Comparison of ENCODE assay signal across 22 mouse cellular contexts in genomic region chr14:120520843-120521242, GRCm38 (mm10). TPM values are rescaled to one million over a fixed set of nuclear protein-coding genes. Genes with fewer than 3 reads are reported as not detected.
DNase-seq lines count a peak whose midpoint lies in the region; ATAC-seq lines count a peak whose summit lies in the region.
"Had no signal": no experiment of that assay in that cellular context is flagged by ENCODE, and none has a peak within 500 bp of the region (broad histone marks: within the 10 kb centered on the region; RNA-seq: fewer than 3 reads in every experiment).

No protein-coding gene starts in this region.

- H3K27ac ChIP-seq in macrophage = peak overlapping the region; percentile 62
- H3K27ac ChIP-seq: embryonic facial prominence, embryonic 13.5 days; forebrain, embryonic 12.5 days; heart, embryonic 15.5 days; hindbrain, embryonic 13.5 days; midbrain, embryonic 12.5 days had no signal

- no peaks in the 10 kb centered on the region for H3K79me2 ChIP-seq in macrophage (ENCODE audit: inconsistent target)

- WGBS in macrophage (ENCODE audit: missing documents) = 3% methylated on average over 3 of the region's 3 CpGs

- no peaks in the 10 kb centered on the region for H3K36me3 ChIP-seq in macrophage (ENCODE audit: inconsistent target)
- H3K36me3 ChIP-seq: embryonic facial prominence, embryonic 13.5 days; forebrain, embryonic 12.5 days; heart, embryonic 15.5 days; hindbrain, embryonic 13.5 days; midbrain, embryonic 12.5 days had no signal

- no peak overlapping the region for H3K4me3 ChIP-seq in macrophage (ENCODE audit: inconsistent target)
- H3K4me3 ChIP-seq: embryonic facial prominence, embryonic 13.5 days; forebrain, embryonic 12.5 days; heart, embryonic 15.5 days; hindbrain, embryonic 13.5 days; midbrain, embryonic 12.5 days; myocyte had no signal

- DNase-seq in adrenal gland, postnatal 14 days = peak; percentile 12
- DNase-seq in adrenal gland, postnatal 25 days = no peak
- DNase-seq in left cerebral cortex, postnatal 25 days (ENCODE audit: low spot score in 2 of 2) = no peak
- DNase-seq in embryo, embryonic 11 days = no peak
- DNase-seq: adrenal gland, postnatal 10 days; cerebellum, postnatal 36 days; heart, adult 18-20 months; layer of hippocampus, postnatal 36 days; left cerebral cortex, postnatal 4 days; lung, embryonic 14.5 days; thymus, postnatal 4 days had no signal

- peak; percentile 57 for ATAC-seq in CD4-positive, CD25-positive, alpha-beta regulatory T cell, adult 4 months
- ATAC-seq in hematopoietic stem cell, adult 5-6 weeks (replicated peaks in 1 of 2; ENCODE audit: insufficient read depth in 1 of 2, low FRiP score in 2 of 2, low TSS enrichment in 1 of 2, low read depth in 1 of 2, poor library complexity in 2 of 2, severe bottlenecking in 2 of 2) = peak; percentile 82 to 85
- no peak for ATAC-seq in megakaryocyte-erythroid progenitor cell, adult 5-6 weeks (replicated peaks; ENCODE audit: low FRiP score, low TSS enrichment, poor library complexity, severe bottlenecking)
- ATAC-seq: intestine, postnatal 0 days had no signal

- intact Hi-C loops in left cerebral cortex, postnatal 25 days (cut with DNase I) = no loop called here

RNA-seq across cellular contexts. Expression of gene Rap2a, which starts 42.6 kb away (rescaled TPM):
- total RNA-seq in adrenal gland, postnatal 14 days (2021) = 21.2 and 22.0 TPM in 2 replicates
- 24.3 and 25.8 TPM in 2 replicates for total RNA-seq in adrenal gland, postnatal 25 days (2021)
- 1 to 10 TPM in 1 of 2 experiments, under 1 TPM in 1; 0.89 to 1.2 TPM for polyA plus RNA-seq in CD4-positive, CD25-positive, alpha-beta regulatory T cell, adult 4 months (2017; shearing (Covaris generic))
- total RNA-seq in hematopoietic stem cell, adult 5-6 weeks (2017) = 7.0 and 9.3 TPM in 2 replicates
- total RNA-seq in macrophage (2018; cell fraction: chromatin; rRNA removed) = 10 to 100 TPM in 23 of 26 experiments, 1 to 10 TPM in 3; 8.3 to 46.1 (median 19.4) TPM
- 100 to 1,000 TPM in 3 of 26 experiments, 10 to 100 TPM in 23; 33.3 to 103 (median 54.4) TPM for total RNA-seq in macrophage (2018; cell fraction: cytosol; rRNA removed)
- 10 to 100 TPM; 22.8 to 80.1 (median 45.0) TPM for total RNA-seq in macrophage (2018; cell fraction: nucleus; rRNA removed)
- 51.4 to 76.6 TPM (median 60.4 TPM) in 3 replicates for polyA plus RNA-seq in macrophage (2018)
- total RNA-seq in left cerebral cortex, postnatal 25 days (2021) = 100 to 1,000 TPM in 1 of 2 experiments, 10 to 100 TPM in 1; 90.0 to 106 TPM
- total RNA-seq in megakaryocyte-erythroid progenitor cell, adult 5-6 weeks (2014; fragmentation: Nextera tagmentation) = 3.4 and 4.6 TPM in 2 replicates
- 3.1 and 3.7 TPM in 2 replicates for total RNA-seq in megakaryocyte-erythroid progenitor cell, adult 5-6 weeks (2017)
